Mouse (Mus musculus) neural tube, embryonic 13.5 days (tissue): ENCODE results near the gene Nol11. TPM values are rescaled to one million over a fixed set of nuclear protein-coding genes. Genes with fewer than 3 reads are reported as not detected.

Experiments
- ATAC-seq: fragments of 200-750 bp; cut with Nextera tagmentation; 2 replicates; pipeline ENCODE4 v1.8.0; 2017; ENCODE audit warnings: low read depth, mild to moderate bottlenecking, moderate TSS enrichment, moderate library complexity
- H3K27ac ChIP-seq: fragments of 300-500 bp; sonication (generic); replicated peaks from 2 replicates; pipeline ENCODE4 v1.5.1; 2015; ENCODE audit warnings: moderate library complexity, mild to moderate bottlenecking, inconsistent platforms
- H3K27me3 ChIP-seq: fragments of 300-500 bp; sonication (generic); 2 replicates; pipeline ENCODE4 v1.6.1; 2015; ENCODE audit warnings: mild to moderate bottlenecking, inconsistent platforms
- H3K36me3 ChIP-seq: fragments of 300-500 bp; sonication (generic); 2 replicates; pipeline ENCODE4 v1.6.1; 2015; ENCODE audit warnings: mild to moderate bottlenecking, inconsistent platforms
- H3K4me1 ChIP-seq: fragments of 300-500 bp; sonication (generic); replicated peaks from 2 replicates; pipeline ENCODE4 v1.6.1; 2015; ENCODE audit warnings: inconsistent platforms
- H3K4me2 ChIP-seq: fragments of 300-500 bp; sonication (generic); 2 replicates; pipeline ENCODE4 v1.6.1; 2015; ENCODE audit warnings: inconsistent platforms, mild to moderate bottlenecking, moderate library complexity
- H3K4me3 ChIP-seq: fragments of 300-500 bp; sonication (generic); 2 replicates; pipeline ENCODE4 v1.5.1; 2015; ENCODE audit warnings: mild to moderate bottlenecking, inconsistent platforms
- H3K9ac ChIP-seq: fragments of 300-500 bp; sonication (generic); 2 replicates; pipeline ENCODE4 v1.6.1; 2015; ENCODE audit warnings: moderate library complexity, mild to moderate bottlenecking, inconsistent platforms
- H3K9me3 ChIP-seq: fragments of 300-500 bp; sonication (generic); 2 replicates; pipeline ENCODE4 v1.6.1; 2016; ENCODE audit warnings: inconsistent platforms
- WGBS: fragments of 180-500 bp; shearing (Covaris S2); methylation state at CpG from one replicate; pipeline ENCODE4 v1.1.7; 2015; 5-methylcytosine and 5-hydroxymethylcytosine counted together
- polyA plus RNA-seq: library from polyadenylated mRNA; unstranded; fragments of >200 nt; fragmentation: Nextera tagmentation; extraction: Ambion mirVana; gene quantifications from 2 replicates; pipeline ENCODE4 v1.2.1, GENCODE M21; 2015

Nol11 gene
- polyA plus RNA-seq, 1 experiment from 2014 or later, result 51.7 TPM

- Histone ChIP-seq H3K9me3 (no peaks in the 10 kb centered on the region), H3K4me3 (no peak overlapping the region), H3K4me1 (no peaks in the 10 kb centered on the region), H3K36me3 (peaks cover 23% of the 10 kb centered on the region), H3K4me2 (no peak overlapping the region), H3K27ac (no peak overlapping the region), H3K27me3 (no peaks in the 10 kb centered on the region), H3K9ac (no peak overlapping the region)
- no peak for ATAC-seq
- 90% methylated on average over 9 of the region's 9 CpGs for WGBS
Measured at GRCm38 (mm10) chr11:107215111-107215510, 25.9 kb upstream of the Nol11 start.

GRCm38 (mm10) chr11:107213745-107214144 is 24.6 kb upstream of the Nol11 start:
- H3K4me1 ChIP-seq, result no peaks in the 10 kb centered on the region
- no peak for ATAC-seq

GRCm38 (mm10) chr11:107209818-107210217 is 20.6 kb upstream of the Nol11 start:
- 80% methylated on average over 13 of the region's 13 CpGs for WGBS
- no peaks in the 10 kb centered on the region for H3K4me1 ChIP-seq
- ATAC-seq, result no peak
- no peaks in the 10 kb centered on the region for H3K9me3 ChIP-seq
- no peak overlapping the region for H3K4me3 ChIP-seq
- peaks cover 16% of the 10 kb centered on the region for H3K36me3 ChIP-seq
- no peak overlapping the region for H3K9ac ChIP-seq
- H3K27me3 ChIP-seq, result no peaks in the 10 kb centered on the region
- no peak overlapping the region for H3K4me2 ChIP-seq
- H3K27ac ChIP-seq, result no peak overlapping the region

More at GRCm38 (mm10) chr11:107213745-107214144, 24.6 kb upstream of the Nol11 start:
- peaks cover 28% of the 10 kb centered on the region for H3K36me3 ChIP-seq
- no peak overlapping the region for H3K9ac ChIP-seq
- 85% methylated on average over 5 of the region's 5 CpGs for WGBS
- no peak overlapping the region for H3K4me2 ChIP-seq
- H3K9me3 ChIP-seq, result no peaks in the 10 kb centered on the region
- no peak overlapping the region for H3K27ac ChIP-seq
- no peaks in the 10 kb centered on the region for H3K27me3 ChIP-seq
- H3K4me3 ChIP-seq, result no peak overlapping the region

- no peak overlapping the region for H3K4me2 ChIP-seq
- no peak overlapping the region for H3K27ac ChIP-seq
- H3K4me3 ChIP-seq, result no peak overlapping the region
- no peak for ATAC-seq
- H3K36me3 ChIP-seq, result no peaks in the 10 kb centered on the region
- H3K9me3 ChIP-seq, result no peaks in the 10 kb centered on the region
- H3K27me3 ChIP-seq, result no peaks in the 10 kb centered on the region
- no peak overlapping the region for H3K9ac ChIP-seq
- H3K4me1 ChIP-seq, result no peaks in the 10 kb centered on the region
- WGBS, result 86% methylated on average over 11 of the region's 11 CpGs
Measured at GRCm38 (mm10) chr11:107201773-107202172, 12.6 kb upstream of the Nol11 start.

- no peak overlapping the region for H3K27ac ChIP-seq
- no peaks in the 10 kb centered on the region for H3K36me3 ChIP-seq
- no peak overlapping the region for H3K9ac ChIP-seq
- H3K9me3 ChIP-seq, result no peaks in the 10 kb centered on the region
- H3K27me3 ChIP-seq, result no peaks in the 10 kb centered on the region
- H3K4me1 ChIP-seq, result no peaks in the 10 kb centered on the region
- 80% methylated on average over 5 of the region's 5 CpGs for WGBS
- H3K4me2 ChIP-seq, result no peak overlapping the region
- H3K4me3 ChIP-seq, result no peak overlapping the region
- no peak for ATAC-seq
Measured at GRCm38 (mm10) chr11:107199281-107199680, 10.1 kb upstream of the Nol11 start.

- Histone ChIP-seq H3K27me3 (no peaks in the 10 kb centered on the region), H3K9ac (no peak overlapping the region), H3K4me2 (no peak overlapping the region), H3K4me3 (no peak overlapping the region), H3K9me3 (no peaks in the 10 kb centered on the region), H3K4me1 (no peaks in the 10 kb centered on the region), H3K27ac (no peak overlapping the region), H3K36me3 (no peaks in the 10 kb centered on the region)
- WGBS, result 76% methylated on average over 2 of the region's 2 CpGs
- ATAC-seq, result no peak
Measured at GRCm38 (mm10) chr11:107195334-107195733, 6.2 kb upstream of the Nol11 start.

- H3K4me2 ChIP-seq, result no peak overlapping the region
- H3K36me3 ChIP-seq, result peaks cover 9% of the 10 kb centered on the region
- WGBS, result 74% methylated on average over 2 of the region's 2 CpGs
- peaks cover 7% of the 10 kb centered on the region for H3K4me1 ChIP-seq
- no peaks in the 10 kb centered on the region for H3K27me3 ChIP-seq
- no peaks in the 10 kb centered on the region for H3K9me3 ChIP-seq
- no peak overlapping the region for H3K27ac ChIP-seq
- H3K4me3 ChIP-seq, result no peak overlapping the region
- no peak for ATAC-seq
- no peak overlapping the region for H3K9ac ChIP-seq
Measured at GRCm38 (mm10) chr11:107190376-107190775, 1.2 kb upstream of the Nol11 start.

- Histone ChIP-seq H3K36me3 (peaks cover 70% of the 10 kb centered on the region), H3K4me3 (no peak overlapping the region), H3K9me3 (no peaks in the 10 kb centered on the region), H3K27ac (no peak overlapping the region), H3K9ac (no peak overlapping the region), H3K4me2 (no peak overlapping the region), H3K27me3 (no peaks in the 10 kb centered on the region), H3K4me1 (peaks cover 7% of the 10 kb centered on the region)
- ATAC-seq, result no peak
- WGBS, result 92% methylated on average over 8 of the region's 8 CpGs
Measured at GRCm38 (mm10) chr11:107183777-107184176, 5.4 kb downstream of the Nol11 start.

- WGBS, result 87% methylated on average over 4 of the region's 4 CpGs
- peaks cover 20% of the 10 kb centered on the region for H3K36me3 ChIP-seq
Measured at GRCm38 (mm10) chr11:107161215-107161614, 28.0 kb downstream of the Nol11 start.

GRCm38 (mm10) chr11:107159034-107159433 is 30.1 kb downstream of the Nol11 start:
- no peaks in the 10 kb centered on the region for H3K9me3 ChIP-seq
- WGBS, result 38% methylated on average over 1 of the region's 1 CpGs
- H3K27ac ChIP-seq, result no peak overlapping the region
- H3K4me1 ChIP-seq, result no peaks in the 10 kb centered on the region
- no peaks in the 10 kb centered on the region for H3K27me3 ChIP-seq
- 0 out of 2 replicates have a peak, but pooled peaks cover under 1% of the 10 kb centered on the region for H3K36me3 ChIP-seq
- H3K4me3 ChIP-seq, result no peak overlapping the region
- no peak for ATAC-seq
- H3K4me2 ChIP-seq, result no peak overlapping the region
- H3K9ac ChIP-seq, result no peak overlapping the region

More at GRCm38 (mm10) chr11:107161215-107161614, 28.0 kb downstream of the Nol11 start:
- Histone ChIP-seq H3K9ac (no peak overlapping the region), H3K4me2 (no peak overlapping the region), H3K4me1 (no peaks in the 10 kb centered on the region), H3K27ac (no peak overlapping the region), H3K4me3 (no peak overlapping the region), H3K27me3 (no peaks in the 10 kb centered on the region), H3K9me3 (no peaks in the 10 kb centered on the region)
- ATAC-seq, result no peak

- H3K4me2 ChIP-seq, result no peak overlapping the region
- 61% methylated on average over 5 of the region's 5 CpGs for WGBS
- no peak overlapping the region for H3K9ac ChIP-seq
- H3K9me3 ChIP-seq, result no peaks in the 10 kb centered on the region
- no peaks in the 10 kb centered on the region for H3K36me3 ChIP-seq
- H3K27ac ChIP-seq, result no peak overlapping the region
- H3K4me1 ChIP-seq, result no peaks in the 10 kb centered on the region
- H3K27me3 ChIP-seq, result no peaks in the 10 kb centered on the region
- ATAC-seq, result no peak
- H3K4me3 ChIP-seq, result no peak overlapping the region
Measured at GRCm38 (mm10) chr11:107156977-107157642, 32.1 kb downstream of the Nol11 start.

GRCm38 (mm10) chr11:107155292-107155691 is 33.9 kb downstream of the Nol11 start:
- 84% methylated on average over 5 of the region's 5 CpGs for WGBS
- no peak for ATAC-seq

GRCm38 (mm10) chr11:107154431-107154830 is 34.8 kb downstream of the Nol11 start:
- Histone ChIP-seq H3K4me3 (no peak overlapping the region), H3K9ac (no peak overlapping the region), H3K4me1 (no peaks in the 10 kb centered on the region), H3K4me2 (no peak overlapping the region), H3K27me3 (no peaks in the 10 kb centered on the region), H3K9me3 (no peaks in the 10 kb centered on the region), H3K36me3 (no peaks in the 10 kb centered on the region), H3K27ac (no peak overlapping the region)
- no peak for ATAC-seq
- 86% methylated on average over 4 of the region's 7 CpGs for WGBS

More at GRCm38 (mm10) chr11:107155292-107155691, 33.9 kb downstream of the Nol11 start:
- no peak overlapping the region for H3K27ac ChIP-seq
- H3K4me1 ChIP-seq, result no peaks in the 10 kb centered on the region
- no peaks in the 10 kb centered on the region for H3K27me3 ChIP-seq
- no peaks in the 10 kb centered on the region for H3K9me3 ChIP-seq
- H3K4me3 ChIP-seq, result no peak overlapping the region
- no peaks in the 10 kb centered on the region for H3K36me3 ChIP-seq
- no peak overlapping the region for H3K4me2 ChIP-seq
- no peak overlapping the region for H3K9ac ChIP-seq
